Mouse (Mus musculus): ENCODE data around the gene Tctn1. TPM values are rescaled to one million over a fixed set of nuclear protein-coding genes. Genes with fewer than 3 reads are reported as not detected.
A peak's percentile ranks its signal among the peaks of the same experiment; 100 is the strongest.

Tctn1 gene
- total RNA-seq, 2 experiments from 2014 or later, result 10.6 to 11.8 TPM

DNA sequence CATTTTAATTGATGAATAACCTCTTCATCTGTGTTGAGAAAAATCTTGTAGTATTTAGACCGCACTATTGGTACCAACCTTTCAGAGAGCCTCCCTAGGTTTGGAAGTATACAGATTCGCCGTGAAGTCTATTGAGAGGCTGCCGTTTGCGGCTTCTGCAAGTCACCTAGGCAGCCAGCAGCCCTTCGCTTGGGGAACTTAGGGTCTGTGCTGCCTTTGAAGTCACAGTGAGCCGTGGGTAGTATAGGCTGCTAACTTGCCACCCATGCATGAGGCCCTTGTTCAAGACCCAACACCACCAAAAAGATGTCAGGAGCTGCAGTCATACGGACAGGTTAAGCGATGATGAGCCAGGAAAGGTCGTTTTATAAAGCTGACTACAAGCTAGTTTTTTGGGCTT is 21.9 kb upstream of the Tctn1 start:
- no peak for DNase-seq (ENCODE audit: low spot score in 2 of 2)

DNA sequence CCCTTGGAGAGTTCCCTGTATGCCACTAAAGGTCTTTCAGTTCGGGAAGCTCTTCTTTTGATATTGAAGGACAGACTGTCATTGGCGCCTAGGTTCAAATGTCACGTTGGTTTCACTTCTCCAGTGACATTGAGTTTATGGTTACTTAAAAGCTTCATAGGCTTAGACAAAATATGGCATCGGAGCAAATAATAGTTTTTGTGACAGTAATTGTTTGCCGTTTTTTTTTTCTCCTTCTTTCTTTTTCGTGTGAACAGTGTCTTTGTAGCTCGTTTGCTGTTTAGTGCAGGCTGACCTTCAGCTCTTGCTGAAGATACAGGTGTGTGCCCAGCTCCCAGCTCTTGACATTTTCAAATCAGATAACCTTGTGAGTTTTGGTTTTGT is 21.5 kb upstream of the Tctn1 start:
- no peak for DNase-seq (ENCODE audit: low spot score in 2 of 2)

DNA sequence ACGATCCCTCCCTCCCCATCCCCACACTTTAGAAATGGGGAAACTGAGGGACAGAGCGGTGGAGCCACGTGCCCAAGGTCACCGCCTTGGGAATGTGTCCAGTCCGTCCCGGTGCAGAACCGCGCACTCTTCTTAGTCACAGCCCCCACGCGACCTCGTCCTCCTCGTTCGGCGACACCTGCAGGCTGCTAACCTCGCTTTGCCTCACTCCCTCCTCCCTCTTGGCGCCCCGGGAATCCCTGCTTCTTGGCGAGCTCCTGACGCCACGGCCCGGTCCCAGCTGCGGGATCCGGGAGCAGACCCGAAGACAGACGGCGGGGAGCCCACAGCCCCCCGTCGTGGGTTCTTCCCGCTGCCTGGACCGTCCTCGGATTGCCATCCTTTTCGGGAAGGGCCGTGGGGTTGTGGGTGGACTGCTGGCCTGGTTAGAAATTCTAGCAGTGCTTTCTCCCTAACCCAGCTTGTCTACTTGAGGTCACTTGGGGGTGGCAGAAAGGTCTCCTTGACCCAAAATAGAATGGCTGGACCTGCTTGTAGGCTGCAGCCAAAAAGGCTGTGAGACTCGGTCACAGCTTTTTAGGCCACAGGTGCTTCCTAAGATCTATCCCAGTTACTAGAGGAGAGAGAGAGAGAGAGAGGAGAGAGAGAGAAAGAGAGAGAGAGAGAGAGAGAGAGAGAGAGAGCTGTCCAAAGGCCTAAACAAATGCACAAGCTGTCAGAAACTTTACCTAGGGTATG is 20.9 kb upstream of the Tctn1 start:
- peak; percentile 50 to 71 for DNase-seq (ENCODE audit: low spot score in 2 of 2)

DNA sequence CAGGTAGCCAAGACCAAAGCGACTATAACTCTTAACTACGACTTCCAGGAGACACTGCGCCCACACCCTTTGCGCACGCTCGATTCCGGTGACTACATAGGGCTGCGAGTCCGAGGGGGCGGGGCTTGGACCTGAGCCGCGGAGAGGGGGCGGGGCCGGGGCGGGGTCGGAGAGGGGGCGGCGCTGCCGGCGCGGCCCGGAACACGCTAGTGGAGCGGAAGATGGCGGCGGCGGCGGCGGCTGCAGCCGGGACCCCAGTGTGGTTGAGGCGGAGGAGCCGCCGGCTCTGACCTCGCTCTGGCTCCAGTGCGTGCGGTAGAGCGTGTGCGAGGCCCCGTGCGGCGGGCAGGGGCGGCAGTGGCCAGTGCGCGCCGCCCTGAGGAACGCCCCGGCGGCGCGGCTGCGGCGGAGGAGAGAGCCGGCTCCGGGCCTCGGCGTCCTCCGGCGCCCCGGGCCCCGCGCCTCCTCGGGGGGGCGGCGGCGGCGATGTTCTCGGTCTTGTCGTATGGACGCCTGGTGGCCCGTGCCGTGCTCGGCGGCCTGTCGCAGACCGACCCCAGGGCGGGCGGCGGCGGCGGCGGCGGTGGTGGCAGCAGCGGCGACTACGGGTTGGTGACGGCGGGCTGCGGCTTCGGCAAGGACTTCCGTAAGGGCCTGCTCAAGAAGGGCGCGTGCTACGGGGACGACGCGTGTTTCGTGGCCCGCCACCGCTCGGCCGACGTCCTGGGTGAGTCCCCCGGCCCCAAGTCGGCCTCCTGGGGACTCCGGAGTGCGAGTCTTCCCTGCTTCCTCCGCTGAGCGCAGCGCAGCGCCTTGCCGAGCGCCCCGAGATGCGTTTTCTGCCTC is 20.1 kb upstream of the Tctn1 start, which contains the start of gene Pptc7:
Gene Pptc7 (plus strand): TSS at position 183 of the 846 bp plus-strand sequence.
- DNase-seq (ENCODE audit: low spot score in 2 of 2), result peak; percentile 86 to 88

DNA sequence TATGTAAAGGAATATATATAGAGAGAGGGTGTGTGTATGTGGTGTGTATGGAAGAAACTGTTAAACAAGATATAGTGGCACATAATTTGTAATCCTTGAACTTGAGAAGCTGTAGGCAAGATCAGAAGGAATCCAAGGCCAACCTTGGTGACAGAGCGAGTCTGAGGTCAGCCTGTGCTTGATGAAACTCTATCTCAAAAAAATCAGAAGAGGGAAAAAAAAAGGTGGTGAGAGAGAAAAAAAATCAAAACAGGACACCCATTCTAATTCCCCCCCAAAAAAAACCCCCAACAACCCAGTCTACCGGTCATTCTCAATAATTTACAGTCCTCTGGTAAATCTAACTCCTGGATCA is 19.5 kb upstream of the Tctn1 start:
- no peak for DNase-seq (ENCODE audit: low spot score in 2 of 2)

DNA sequence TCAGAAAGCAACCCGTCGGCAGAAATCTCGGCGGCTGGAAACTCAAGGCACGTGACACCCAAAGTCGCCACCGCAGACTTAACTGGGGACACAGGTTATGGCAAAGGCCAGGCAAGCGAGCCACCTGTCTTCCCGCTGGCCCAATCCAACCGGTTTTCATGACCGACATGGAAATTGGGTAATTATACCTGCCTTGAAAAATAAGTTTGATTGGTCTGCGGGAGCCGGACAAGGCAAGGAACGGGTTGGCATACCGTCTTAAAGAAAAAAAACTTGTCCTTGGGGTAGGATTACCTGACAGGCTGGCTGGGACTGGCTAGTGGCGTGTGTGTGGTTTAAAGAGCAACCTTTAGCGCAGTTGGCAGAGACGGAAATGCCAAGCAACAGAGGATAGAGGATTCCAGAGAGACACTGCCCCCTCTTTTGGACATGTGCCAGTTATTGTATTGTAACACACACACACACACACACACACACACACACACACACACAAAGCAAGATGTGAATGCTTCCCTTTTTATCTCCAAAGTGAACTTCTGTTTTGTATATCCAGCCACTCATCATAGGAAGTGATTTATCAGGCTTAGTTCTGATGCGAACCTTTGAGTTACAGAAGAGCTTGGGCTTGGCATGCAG is 16.7 kb upstream of the Tctn1 start:
- no peak for DNase-seq (ENCODE audit: low spot score in 2 of 2)

DNA sequence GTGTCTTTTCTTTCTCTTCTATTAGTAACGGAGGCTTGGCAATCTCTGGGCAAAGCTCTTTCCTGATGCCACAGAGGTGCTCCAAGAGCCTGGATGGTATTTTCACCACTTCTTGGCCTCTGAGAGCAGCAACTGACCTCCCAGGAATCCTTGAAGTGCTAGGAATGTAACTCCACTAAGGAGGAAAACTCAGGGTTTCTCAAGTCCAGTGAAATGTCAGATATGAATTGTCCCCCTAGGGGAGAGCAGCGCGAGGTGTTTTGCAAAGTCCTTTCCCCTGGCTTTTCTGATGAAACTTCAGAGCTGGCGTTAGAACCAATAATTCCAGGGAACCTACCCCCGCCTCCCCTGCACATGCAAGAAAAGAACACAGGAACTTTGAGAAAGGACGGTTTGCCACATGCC is 16.2 kb upstream of the Tctn1 start:
- DNase-seq (ENCODE audit: low spot score in 2 of 2), result no peak

DNA sequence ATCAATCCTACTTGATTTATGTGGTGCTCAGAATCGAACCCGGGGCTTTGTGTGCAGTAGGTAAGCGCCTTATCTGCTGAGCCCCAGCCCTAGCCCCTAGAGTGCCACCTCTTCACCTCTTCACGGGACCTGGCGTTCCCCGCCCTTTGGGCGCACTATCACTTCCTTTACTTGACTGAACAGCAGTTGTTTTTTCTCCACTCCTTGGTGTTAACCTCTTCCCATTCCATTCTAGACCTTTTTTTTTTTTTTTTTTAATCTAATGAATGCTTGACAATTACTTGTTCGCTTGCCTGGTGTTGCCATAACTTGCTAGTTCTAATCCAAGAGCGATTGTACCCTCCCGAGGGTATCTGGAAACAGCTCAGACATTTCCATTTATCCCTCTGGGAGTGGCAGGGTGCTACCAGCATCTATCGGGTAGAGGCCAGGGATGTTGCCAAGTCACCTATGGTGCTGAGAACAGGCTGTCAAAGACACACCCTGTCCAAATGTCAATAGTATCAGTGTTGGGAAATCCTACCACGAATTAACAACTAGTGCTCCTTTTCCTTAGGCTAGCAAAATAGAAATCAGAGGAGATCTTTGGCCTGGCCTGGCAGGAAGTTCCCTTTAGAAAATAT is 15.7 kb upstream of the Tctn1 start:
- no peak for DNase-seq (ENCODE audit: low spot score in 2 of 2)

DNA sequence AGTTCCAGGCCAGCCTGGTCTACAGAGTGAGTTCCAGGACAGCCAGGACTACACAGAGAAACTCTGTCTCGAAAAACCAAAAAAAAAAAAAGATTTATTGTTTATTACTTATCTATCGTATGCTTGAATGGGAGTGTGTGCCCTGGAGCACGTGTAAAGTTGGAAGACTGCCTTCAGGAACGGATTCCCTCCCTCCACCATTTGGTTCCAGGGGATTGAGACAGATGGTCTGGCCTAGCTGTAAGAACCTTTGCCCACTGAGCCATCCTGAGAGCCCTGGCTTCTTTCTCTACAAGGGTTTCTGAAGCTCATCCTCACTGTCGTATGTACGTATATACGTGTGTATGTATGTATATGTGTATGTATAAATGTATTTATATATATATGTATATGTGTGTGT is 14.7 kb upstream of the Tctn1 start:
- DNase-seq (ENCODE audit: low spot score in 2 of 2), result no peak

DNA sequence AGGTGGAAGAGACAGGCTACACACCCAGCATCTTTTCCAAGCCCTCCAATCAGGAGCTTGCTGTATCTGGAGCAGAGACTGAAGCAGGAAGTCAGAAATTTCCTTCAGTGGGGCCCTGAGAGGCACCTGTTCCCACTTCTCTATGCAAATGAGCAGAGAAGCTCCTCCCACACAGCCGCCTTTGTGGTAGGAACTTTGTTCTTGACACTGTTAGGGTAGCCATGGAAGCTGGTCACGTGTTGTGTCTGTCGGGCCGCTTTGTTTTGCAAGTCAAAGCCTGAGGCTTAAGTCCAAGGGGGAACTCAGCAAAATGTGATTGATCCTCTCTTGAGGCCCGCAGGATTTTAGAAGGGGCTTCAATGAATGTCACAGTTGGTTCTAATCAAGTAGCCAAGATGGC is 10.5 kb upstream of the Tctn1 start:
- no peak for DNase-seq (ENCODE audit: low spot score in 2 of 2)

DNA sequence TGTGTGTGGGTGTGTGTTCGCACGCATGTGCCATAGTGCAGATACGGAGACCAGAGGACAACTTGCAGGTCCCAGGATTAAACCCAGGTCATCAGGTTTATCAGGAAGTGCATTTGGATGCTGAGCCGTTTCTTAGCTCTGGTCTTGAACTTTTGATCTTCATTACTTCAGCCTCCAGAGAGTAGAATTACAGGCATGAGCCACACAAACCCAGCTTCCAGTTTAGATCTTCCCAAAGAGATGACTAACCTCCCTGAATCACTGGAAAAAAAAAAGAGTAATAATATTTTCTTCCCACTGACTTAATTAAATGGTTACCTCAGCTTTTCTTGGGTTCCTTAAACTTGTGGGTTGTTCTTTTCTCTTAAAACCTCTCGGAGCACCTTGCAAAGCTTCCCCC is 8.6 kb upstream of the Tctn1 start:
- DNase-seq (ENCODE audit: low spot score in 2 of 2), result no peak

DNA sequence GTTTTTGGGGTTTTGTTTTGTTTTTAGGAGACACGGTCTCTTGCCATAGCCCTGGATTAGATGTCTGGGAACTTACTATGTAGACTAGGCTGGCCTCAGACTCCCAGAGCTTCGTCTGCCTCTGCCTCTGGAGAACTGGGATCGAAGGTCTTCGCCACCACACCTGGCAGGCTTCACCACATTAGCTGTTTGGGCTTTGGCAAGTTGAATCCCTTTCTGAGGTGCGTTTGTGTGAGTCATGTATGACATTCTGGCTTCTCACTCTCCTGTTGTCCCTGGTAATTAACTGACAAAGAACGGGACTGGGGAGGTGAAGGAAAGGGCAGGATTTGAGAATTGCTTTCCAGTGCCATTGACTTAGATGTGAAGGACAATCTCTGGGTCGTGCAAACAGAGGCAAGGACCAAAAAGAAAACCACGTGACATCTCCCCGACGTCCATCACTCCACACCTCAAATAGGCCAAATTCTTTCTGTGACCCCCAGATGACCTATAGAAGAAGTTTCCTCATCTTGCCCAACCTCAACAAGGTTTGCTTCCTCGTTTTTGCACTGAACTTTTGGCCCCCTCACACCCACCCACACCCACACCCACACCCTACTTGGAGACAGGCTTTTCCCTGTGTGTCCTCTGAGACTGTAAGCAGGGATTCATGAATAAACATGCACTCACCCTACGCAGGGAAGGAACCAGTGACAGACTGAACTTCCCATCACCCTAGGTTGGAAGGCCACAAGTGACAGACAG is 4.8 kb upstream of the Tctn1 start:
- no peak for DNase-seq (ENCODE audit: low spot score in 2 of 2)

DNA sequence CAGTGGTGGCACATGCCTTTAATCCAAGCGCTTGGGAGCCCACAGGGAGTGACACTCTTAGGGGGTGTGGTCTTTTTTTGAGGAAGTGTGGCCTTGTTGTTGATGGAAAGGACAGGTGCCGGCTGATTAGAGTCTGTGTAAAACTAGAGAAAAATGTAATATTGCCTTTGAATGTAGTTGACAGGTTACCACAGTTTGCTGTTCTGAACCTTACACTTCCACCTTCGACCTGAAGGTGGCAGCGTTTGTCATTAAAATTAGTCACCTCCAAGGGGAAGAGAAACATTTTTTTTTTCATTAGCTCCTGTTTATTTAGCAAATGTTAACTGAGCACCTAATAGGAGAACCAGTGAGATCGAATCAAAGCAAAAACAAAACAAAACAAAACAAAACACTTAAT is 3.6 kb upstream of the Tctn1 start:
- peak; percentile 70 to 84 for DNase-seq (ENCODE audit: low spot score in 2 of 2)

DNA sequence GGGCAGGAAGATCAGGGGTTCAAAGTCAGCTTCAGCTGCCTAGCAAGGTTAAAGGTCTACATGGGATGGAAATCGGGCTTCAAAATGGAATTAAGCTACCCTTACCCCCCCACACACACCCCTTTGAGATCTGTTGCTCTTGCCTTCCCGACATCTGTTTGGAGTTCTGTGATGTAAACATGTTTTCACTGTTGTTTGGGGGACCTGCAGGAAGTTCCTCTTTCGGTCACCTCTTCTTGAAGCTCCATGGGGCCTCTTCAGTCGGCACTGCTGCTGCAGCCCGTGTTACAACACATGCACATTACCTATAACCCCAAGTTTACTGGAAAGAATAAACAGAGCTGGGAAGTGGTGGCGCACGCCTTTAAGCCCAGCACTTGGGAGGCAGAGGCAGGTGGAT is 2.9 kb upstream of the Tctn1 start:
- DNase-seq (ENCODE audit: low spot score in 2 of 2), result no peak

DNA sequence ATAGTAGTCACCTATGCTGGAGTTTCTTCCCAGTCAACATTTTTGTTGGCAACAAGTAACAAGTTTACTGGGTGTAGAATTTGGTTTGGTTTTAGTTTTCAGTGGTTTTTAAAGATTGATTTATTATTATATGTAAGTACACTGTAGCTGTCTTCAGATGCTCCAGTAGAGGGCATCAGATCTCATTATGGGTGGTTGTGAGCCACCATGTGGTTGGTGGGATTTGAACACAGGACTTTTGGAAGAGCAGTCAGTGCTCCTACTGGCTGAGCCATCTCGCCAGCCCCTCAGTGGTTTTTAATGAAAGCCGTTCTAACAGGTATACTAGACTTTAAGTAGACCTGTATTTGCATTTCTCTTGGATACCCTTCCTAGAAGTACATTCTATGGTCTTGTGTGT is 1.7 kb upstream of the Tctn1 start:
- no peak for DNase-seq (ENCODE audit: low spot score in 2 of 2)

DNA sequence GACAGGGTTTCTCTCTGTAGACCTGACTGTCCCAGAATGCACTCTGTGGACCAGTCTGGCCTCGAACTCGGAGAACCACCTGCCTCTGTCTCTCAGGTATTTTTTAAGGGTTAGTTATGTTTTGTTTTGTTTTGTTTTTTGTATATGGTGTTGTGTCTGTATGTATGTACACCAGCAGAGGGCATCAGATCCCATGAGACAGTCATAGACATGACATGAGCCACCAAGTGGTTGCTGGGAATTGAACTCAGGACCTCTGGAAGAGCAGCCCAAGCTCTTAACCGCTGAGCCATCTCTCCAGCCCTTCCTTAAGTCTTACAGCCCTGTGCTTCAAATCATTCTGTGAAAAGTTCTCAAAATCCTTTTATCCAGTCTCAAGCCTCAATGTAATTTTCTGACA is 927 bp upstream of the Tctn1 start:
- no peak for DNase-seq (ENCODE audit: low spot score in 2 of 2)

DNA sequence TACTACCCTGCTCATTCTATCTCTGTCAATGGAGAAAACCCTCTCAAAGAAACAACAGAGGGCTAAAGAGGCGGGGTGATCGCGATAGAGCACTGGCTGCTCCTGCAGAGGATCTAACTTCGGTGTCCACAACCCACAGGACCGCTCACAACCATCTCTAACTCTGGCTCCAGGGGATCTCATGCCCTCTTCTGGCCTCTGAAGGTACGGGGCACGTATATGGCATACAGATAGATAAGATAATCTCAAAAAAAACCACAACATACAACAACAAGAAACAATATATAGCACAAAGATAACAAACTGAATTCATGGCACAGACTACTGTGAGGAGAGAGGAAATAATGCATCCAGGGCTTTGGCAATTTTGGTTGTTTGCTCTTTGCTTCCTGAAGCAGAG is 2.2 kb downstream of the Tctn1 start:
- DNase-seq (ENCODE audit: low spot score in 2 of 2), result no peak

DNA sequence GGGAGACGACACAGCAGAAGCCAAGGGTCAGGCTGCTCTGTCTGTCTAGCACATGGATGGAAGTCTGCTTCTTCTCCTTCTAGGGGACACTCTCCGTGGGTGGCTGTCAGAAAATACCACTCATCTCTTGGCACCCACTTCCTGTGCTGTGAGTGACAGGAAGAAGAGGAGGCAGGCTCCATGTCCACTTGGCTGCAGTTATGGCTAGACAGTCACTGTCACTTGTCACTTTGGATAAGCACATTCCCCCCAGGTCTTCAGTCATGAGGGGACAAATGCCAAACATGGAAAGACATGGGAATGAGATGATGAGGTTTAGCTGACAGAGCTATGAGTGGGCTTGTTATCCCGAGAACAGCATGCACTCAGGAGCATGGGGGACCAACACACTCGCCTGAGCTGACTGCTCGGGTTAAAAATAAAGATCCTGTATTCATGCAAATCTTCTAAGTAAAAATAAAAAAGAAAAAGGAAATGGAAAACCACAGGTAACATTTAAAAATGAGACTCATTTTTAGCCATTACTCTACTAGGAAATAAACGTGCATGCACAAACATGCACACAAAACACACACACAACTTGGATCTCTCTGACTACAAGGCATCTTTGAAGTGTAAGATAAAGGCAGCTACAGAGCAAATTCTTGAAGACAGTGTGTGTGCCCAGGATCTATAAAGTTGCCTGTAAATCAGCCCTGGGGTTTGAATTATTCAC is 6.1 kb downstream of the Tctn1 start:
- no peak for DNase-seq (ENCODE audit: low spot score in 2 of 2)

DNA sequence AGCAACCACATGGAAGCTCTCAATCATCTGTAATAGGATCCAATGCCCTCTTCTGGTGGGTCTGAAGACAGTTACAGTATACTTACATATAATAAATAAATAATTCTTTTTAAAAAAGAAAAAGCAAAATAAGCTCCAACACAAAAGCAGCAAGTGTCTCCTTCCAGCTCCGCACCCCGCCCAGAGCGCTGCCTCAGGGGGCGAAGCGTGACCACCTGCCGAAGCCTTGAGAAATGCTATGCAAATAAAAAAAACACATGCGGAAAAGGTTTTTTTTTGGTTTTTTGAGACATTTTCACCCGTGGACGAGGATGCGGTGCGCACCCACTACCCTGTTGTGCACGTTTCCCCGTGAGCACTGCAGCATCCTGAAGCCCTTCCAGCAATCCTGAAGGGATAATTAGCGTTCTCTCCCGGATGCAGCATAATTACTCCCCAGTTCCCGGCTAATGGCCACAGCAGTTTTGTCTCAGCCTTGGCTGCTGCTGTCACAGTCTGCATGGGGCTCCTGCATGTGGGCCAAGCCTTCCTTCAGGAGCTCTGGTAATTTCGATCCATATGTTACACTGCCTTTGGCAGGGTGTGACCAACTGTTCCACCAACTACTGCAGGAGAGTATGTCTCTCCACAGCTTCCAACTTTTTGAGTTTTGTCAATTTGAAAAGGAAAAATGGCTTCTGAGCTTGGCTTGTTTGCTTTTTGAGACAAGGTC is 12.2 kb downstream of the Tctn1 start:
- DNase-seq (ENCODE audit: low spot score in 2 of 2), result no peak

DNA sequence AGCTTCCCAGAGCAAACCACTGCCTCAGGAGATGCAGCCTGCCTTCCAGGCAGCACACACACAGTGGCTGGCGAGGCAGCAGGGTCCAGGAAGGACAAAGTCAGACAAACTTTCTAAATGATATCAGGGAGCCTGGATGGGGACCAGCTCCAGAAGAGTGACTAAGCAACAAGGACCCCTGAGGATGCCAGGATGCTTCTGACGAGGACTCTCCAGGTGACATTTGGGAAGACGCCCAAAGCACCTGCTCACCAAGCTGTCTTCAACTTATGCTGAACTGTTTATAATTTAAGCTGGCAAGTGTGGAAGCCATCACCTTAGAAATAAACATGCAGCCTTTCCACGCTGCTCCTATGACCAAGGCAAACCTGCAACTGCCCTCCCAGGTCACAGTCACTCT is 15.0 kb downstream of the Tctn1 start:
- no peak for DNase-seq (ENCODE audit: low spot score in 2 of 2)

All from adrenal gland, adult 18-20 months (tissue).